8 mouse cellular contexts compared by ENCODE assay signal in the genomic region with DNA sequence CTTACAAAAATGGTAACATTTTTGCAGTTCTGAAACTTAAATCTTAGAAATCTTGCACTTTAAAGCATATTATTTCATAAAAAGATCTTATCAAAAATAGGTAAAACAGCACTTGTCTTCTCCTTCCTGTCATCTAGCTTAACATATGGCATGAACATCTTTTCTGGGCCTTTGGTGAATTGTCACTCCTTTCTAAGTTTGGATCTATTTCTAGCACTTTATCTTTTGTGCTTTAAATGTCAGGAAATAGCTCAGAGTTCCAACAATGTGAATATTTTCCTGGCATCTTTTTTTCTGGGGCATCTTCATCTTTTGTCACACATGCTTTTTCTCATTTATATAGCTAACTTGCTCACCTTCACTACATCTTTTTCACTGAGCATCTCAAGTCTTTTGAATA.
"Had no signal": no experiment of that assay in that cellular context is flagged by ENCODE, and none has a peak within 500 bp of the region (broad histone marks: within the 10 kb centered on the region; RNA-seq: fewer than 3 reads in every experiment).

No protein-coding gene starts in this region.

- DNase-seq: lung, adult 18-20 months; lung, embryonic 14.5 days; lung, postnatal 10 days; lung, postnatal 4 days; midbrain, embryonic 14.5 days; thymus, adult 18-20 months; thymus, postnatal 14 days; thymus, postnatal 4 days had no signal
